ENCODE assay signal across 18 mouse cellular contexts in the genomic region with DNA sequence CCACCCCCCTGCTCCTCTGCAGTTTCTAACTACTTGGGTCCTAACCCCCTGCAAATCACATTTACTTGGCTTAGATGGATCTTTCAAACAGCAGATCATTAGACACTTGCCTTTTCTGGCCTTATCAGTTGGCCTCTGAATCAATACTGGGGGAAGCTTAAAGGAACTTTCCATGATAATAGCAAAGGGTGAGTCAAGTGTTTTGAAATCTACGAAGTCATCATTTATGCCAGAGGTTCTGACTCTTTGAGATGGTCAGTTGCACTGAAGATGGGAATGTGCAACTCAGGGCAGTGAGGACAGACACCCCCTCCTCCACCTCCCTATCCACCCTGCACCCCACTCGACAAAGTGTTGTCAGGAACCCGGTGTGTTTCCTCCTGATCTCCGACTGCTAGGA.
"Had no signal": no experiment of that assay in that cellular context is flagged by ENCODE, and none has a peak within 500 bp of the region (broad histone marks: within the 10 kb centered on the region; RNA-seq: fewer than 3 reads in every experiment).

No protein-coding gene starts in this region.

- H3K27me3 ChIP-seq: limb, embryonic 12.5 days; limb, embryonic 15.5 days; liver, embryonic 13.5 days; midbrain, embryonic 12.5 days; midbrain, embryonic 15.5 days; neural tube, embryonic 12.5 days; neural tube, embryonic 15.5 days had no signal

- H3K4me3 ChIP-seq: limb, embryonic 12.5 days; limb, embryonic 15.5 days; liver, embryonic 13.5 days; midbrain, embryonic 12.5 days; midbrain, embryonic 15.5 days; neural tube, embryonic 12.5 days; neural tube, embryonic 15.5 days had no signal

- H3K27ac ChIP-seq: kidney, postnatal 0 days; limb, embryonic 12.5 days; limb, embryonic 15.5 days; liver, embryonic 13.5 days; midbrain, embryonic 12.5 days; midbrain, embryonic 15.5 days; neural tube, embryonic 12.5 days; neural tube, embryonic 15.5 days had no signal

- ATAC-seq: midbrain, embryonic 15.5 days had no signal

- H3K9ac ChIP-seq: limb, embryonic 12.5 days; limb, embryonic 15.5 days; liver, embryonic 13.5 days; midbrain, embryonic 12.5 days; midbrain, embryonic 15.5 days; neural tube, embryonic 12.5 days; neural tube, embryonic 15.5 days had no signal

- H3K9me3 ChIP-seq: limb, embryonic 12.5 days; limb, embryonic 15.5 days; liver, embryonic 13.5 days; midbrain, embryonic 12.5 days; midbrain, embryonic 15.5 days; neural tube, embryonic 12.5 days; neural tube, embryonic 15.5 days had no signal

- H3K36me3 ChIP-seq: limb, embryonic 12.5 days; liver, embryonic 13.5 days; midbrain, embryonic 15.5 days; neural tube, embryonic 12.5 days had no signal

- H3K4me2 ChIP-seq: limb, embryonic 12.5 days; limb, embryonic 15.5 days; liver, embryonic 13.5 days; midbrain, embryonic 12.5 days; neural tube, embryonic 12.5 days had no signal

- DNase-seq: kidney, adult 2 months; left cerebral cortex, postnatal 4 days; liver, embryonic 13.5 days; lung, adult 2 months; lung, postnatal 14 days; lung, postnatal 4 days; retina, postnatal 1 day; right cerebral cortex, postnatal 25 days; thymus, adult 2 months; thymus, postnatal 14 days; thymus, postnatal 4 days had no signal
